Mouse (Mus musculus) kidney, adult 10 weeks (tissue): ENCODE measurements around the gene Gm9745. TPM values are rescaled to one million over a fixed set of nuclear protein-coding genes. Genes with fewer than 3 reads are reported as not detected.

Experiments used
- polyA plus RNA-seq: library from polyadenylated mRNA; stranded (reverse); fragments of 350-450 nt; fragmentation: Illumina TruSeq; extraction: RNeasy Lipid Tissue Mini Kit (QIAGEN cat#74804); gene quantifications from one replicate; pipeline ENCODE4 v1.2.3, GENCODE M21; 2014; ENCODE audit warnings: low read depth, low replicate concordance

Gene Gm9745
- not detected for polyA plus RNA-seq

DNA sequence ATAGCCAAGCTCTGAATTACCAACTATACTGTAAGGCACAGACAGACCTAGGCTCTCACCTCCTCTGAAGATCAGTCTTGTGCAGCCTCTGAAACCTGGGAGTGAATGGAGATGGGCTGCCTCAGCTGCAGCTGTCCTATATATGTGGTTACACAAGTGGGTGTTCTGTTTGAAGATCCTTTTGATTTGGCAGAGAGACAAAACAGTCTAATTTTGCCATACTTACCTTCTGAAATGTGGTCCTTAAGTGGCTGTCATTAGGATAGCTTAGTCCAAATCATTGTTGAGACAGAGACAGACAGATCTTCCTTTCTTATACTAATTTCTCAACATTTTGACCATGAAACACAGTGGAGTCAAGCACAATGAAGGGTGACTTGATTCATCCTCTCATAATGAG lies at the start of gene Gm9745:
TSS of gene Gm9745 (minus strand) at position 101 of the 400 bp plus-strand sequence.

DNA sequence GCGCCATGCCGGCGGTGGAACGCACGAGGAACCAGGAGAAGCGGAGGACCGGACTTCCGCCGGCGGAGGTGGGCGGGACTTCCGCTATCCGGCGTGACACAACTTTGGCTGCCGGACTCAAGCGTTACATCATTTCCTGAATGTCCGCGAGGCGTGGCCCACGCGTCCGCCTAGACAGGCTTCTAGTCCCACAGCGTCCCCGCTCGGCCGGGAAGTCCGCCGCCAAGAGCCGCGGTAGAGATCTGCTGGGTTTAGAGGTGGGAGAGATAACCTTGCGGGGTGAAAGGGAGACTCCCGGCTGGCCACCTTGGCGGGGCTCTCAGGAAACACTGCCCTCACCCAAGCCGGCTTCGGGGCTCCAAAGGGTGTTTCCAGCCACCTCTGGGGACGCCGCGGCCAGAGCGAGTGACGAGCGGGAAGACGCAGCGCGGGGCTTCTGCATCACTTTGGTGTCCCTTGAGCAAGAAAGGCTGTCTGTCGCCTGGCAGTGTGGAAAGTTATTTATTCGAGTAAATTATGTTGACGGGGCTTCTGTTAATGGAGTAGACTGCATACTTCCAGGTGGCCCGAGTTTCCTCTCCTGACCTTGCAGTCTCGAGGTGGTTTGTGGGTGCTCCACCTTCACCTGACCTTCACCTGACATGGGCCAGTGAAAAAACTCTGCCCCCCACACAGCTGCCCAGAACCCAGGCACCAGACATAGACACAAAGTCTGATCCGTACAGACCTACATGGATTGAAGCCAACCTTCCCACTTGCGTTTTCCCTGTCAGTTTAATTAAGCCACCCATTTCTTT lies 48.2 kb upstream of the Gm9745 start, which contains the start of gene Gtpbp4:
TSS of gene Gtpbp4 (minus strand) at position 94 of the 797 bp plus-strand sequence.

DNA sequence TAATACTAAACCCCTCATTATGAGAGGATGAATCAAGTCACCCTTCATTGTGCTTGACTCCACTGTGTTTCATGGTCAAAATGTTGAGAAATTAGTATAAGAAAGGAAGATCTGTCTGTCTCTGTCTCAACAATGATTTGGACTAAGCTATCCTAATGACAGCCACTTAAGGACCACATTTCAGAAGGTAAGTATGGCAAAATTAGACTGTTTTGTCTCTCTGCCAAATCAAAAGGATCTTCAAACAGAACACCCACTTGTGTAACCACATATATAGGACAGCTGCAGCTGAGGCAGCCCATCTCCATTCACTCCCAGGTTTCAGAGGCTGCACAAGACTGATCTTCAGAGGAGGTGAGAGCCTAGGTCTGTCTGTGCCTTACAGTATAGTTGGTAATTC lies 4.5 kb upstream of the Gm9745 start, which contains the start of gene Idi2:
TSS of gene Idi2 (plus strand) at position 301 of the 400 bp plus-strand sequence.

Other genes starting within 250 kb of the Gm9745 start
- gene Wdr37, start 76.3 kb downstream of the Gm9745 start, polyA plus RNA-seq: 37.9 TPM
- gene Idi1, start 62.7 kb downstream of the Gm9745 start, polyA plus RNA-seq: 102 TPM
- not detected for gene Idi2, start 4.6 kb upstream of the Gm9745 start, polyA plus RNA-seq
- 53.6 TPM for gene Gtpbp4, start 47.9 kb upstream of the Gm9745 start, polyA plus RNA-seq
- gene Larp4b, start 145.7 kb upstream of the Gm9745 start, polyA plus RNA-seq: 59.8 TPM